Mouse (Mus musculus): Measurements from ENCODE around the gene Fat4. TPM values are rescaled to one million over a fixed set of nuclear protein-coding genes. Genes with fewer than 3 reads are reported as not detected.
A peak's percentile ranks its signal among the peaks of the same experiment; 100 is the strongest.

The Fat4 gene
- polyA plus RNA-seq (2012; rRNA removed) = 1.6 TPM in 2 replicates

DNA sequence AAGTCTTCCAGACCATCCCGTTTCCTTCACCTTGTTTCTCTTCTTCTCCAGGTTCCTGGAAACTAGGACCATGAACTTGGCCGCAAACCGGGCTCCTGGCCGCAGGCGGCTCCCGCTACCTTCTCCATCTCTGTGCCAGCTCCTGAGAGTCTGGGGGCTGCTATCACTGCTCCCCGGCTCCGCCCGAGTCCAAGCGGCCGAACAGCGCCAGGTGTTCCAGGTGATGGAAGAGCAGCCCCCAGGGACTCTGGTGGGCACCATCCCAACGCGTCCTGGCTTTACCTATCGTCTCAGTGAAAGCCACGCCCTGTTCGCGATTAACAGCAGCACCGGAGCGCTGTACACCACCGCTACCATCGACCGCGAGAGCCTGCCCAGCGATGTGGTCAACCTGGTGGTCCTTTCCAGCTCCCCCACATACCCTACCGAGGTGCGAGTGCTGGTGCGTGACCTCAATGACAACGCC, at the start of gene Fat4:
Gene Fat4 (plus strand): TSS at position 51 of the 466 bp plus-strand sequence.
- Histone ChIP-seq H3K36me3 (ENCODE audit: control insufficient read depth, insufficient read depth, low read length) (no peaks in the 10 kb centered on the region), H3K4me3 (ENCODE audit: insufficient read depth, low read depth, low read length) (peak within 1 kb of the TSS; percentile 57), H3K4me1 (ENCODE audit: control insufficient read depth, insufficient read depth, low read length) (no peaks in the 10 kb centered on the region), H3K27ac (ENCODE audit: insufficient read depth, low read depth, low read length) (peak within 1 kb of the TSS; percentile 31; the same call in 1 of the 2 replicates), H3K27me3 (replicated peaks; ENCODE audit: control insufficient read depth, insufficient read depth, low read length) (no peaks in the 10 kb centered on the region)
- WGBS = under 1% methylated on average over 29 of the region's 29 CpGs
- no peak for TF ChIP-seq POLR2A (IDR thresholded peaks at IDR 0.05; ENCODE audit: low read depth, low read length)
- no peak for DNase-seq

DNA sequence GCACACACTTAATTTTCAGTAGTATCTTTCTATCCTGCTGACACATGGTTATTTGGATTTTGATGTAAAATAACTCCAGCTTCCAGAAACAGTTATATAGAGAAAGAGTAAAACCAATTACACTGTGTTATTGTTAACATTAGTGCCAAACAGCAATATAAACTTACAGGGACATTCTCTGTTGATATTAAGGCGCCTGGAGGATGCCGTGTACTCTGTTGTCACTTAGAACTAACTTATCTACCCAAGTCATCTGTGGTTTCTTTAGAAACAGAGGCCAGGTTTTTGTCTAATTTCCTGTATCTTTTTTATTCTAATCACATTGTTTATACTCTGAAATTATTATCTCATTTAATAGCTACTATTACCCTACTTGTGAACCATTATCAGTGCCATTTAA, 47.3 kb upstream of the Fat4 start:
- 80% methylated on average over 2 of the region's 2 CpGs for WGBS
- H3K36me3 ChIP-seq (ENCODE audit: control insufficient read depth, insufficient read depth, low read length) = no peaks in the 10 kb centered on the region
- no peaks in the 10 kb centered on the region for H3K4me1 ChIP-seq (ENCODE audit: control insufficient read depth, insufficient read depth, low read length)
- no peak for DNase-seq
- H3K4me3 ChIP-seq (ENCODE audit: insufficient read depth, low read depth, low read length) = no peak overlapping the region
- no peak overlapping the region for H3K27ac ChIP-seq (ENCODE audit: insufficient read depth, low read depth, low read length)
- TF ChIP-seq POLR2A (IDR thresholded peaks at IDR 0.05; ENCODE audit: low read depth, low read length) (no peak), CTCF (conservative IDR thresholded peaks at IDR 0.05; ENCODE audit: insufficient read depth, insufficient read length, low read depth, low read length) (no peak)
- H3K27me3 ChIP-seq (replicated peaks; ENCODE audit: control insufficient read depth, insufficient read depth, low read length) = no peaks in the 10 kb centered on the region

DNA sequence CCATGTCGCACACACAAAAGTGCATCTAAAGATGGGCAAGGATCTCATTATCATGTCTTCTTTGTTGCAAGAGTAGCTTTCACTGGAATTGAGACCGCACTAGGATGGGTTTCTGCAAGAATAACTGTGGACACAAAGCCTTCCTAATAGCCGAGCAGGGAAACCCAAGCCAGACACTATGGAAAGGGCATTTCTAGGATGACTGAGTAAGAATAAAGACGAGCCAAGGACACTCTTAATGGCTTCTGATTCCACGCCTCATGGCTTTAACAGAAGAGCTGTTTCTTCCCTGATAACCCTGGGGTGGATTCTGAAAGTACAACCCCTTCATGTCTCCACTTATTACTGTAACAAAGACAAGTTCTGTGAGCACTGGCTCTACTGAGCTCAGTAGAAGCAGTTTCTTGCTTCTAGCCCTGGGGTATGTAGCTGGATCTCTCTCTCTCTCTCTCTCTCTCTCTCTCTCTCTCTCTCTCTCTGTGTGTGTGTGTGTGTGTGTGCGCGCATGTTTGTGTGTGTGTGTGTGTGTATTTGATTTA, 43.7 kb upstream of the Fat4 start:
- WGBS = 79% methylated on average over 7 of the region's 7 CpGs
- Histone ChIP-seq H3K36me3 (ENCODE audit: control insufficient read depth, insufficient read depth, low read length) (no peaks in the 10 kb centered on the region), H3K4me3 (ENCODE audit: insufficient read depth, low read depth, low read length) (no peak overlapping the region), H3K4me1 (ENCODE audit: control insufficient read depth, insufficient read depth, low read length) (no peaks in the 10 kb centered on the region), H3K27me3 (replicated peaks; ENCODE audit: control insufficient read depth, insufficient read depth, low read length) (no peaks in the 10 kb centered on the region), H3K27ac (ENCODE audit: insufficient read depth, low read depth, low read length) (no peak overlapping the region)
- TF ChIP-seq POLR2A (IDR thresholded peaks at IDR 0.05; ENCODE audit: low read depth, low read length) (no peak), CTCF (conservative IDR thresholded peaks at IDR 0.05; ENCODE audit: insufficient read depth, insufficient read length, low read depth, low read length) (no peak)
- no peak for DNase-seq

DNA sequence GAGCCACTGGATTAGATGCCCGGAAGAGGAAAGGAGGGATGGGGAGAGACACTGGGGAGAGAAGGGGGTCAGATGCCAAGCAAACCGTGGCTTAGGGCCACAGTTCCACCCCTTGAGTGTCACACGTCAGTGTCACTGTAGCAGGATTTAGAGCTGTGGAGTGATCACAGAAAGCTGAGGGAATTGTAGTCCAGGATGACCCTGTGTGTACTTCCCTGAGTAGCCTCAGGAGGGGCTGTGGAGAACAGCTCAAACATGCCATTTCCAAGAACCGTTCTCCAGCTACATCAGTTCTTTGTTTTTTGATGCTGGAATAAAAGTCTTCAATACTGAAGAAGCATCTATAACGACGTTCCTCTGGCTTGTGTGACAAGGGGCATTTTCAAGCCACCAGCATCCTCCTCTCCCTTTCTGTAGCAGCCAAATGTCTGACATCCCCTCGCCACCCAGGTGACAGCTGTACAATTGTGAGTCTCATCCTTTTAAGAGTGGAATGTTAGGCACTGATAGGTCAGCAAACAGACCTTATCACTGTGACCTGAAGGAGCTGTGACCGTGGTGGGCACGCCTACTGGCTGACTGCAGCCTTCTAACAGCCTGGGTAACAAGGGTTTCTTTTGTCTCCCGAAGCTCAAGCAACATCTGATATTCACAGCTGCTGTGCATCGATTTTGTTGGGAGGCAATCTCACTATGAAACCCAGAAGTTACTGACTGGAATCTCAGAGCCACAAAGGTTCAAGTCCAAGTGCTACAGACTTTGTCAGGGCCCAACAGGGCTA, 39.9 kb upstream of the Fat4 start:
- Histone ChIP-seq H3K4me1 (ENCODE audit: control insufficient read depth, insufficient read depth, low read length) (no peaks in the 10 kb centered on the region), H3K27me3 (replicated peaks; ENCODE audit: control insufficient read depth, insufficient read depth, low read length) (no peaks in the 10 kb centered on the region), H3K4me3 (ENCODE audit: insufficient read depth, low read depth, low read length) (no peak overlapping the region), H3K27ac (ENCODE audit: insufficient read depth, low read depth, low read length) (no peak overlapping the region), H3K36me3 (ENCODE audit: control insufficient read depth, insufficient read depth, low read length) (no peaks in the 10 kb centered on the region)
- no peak for TF ChIP-seq CTCF (conservative IDR thresholded peaks at IDR 0.05; ENCODE audit: insufficient read depth, insufficient read length, low read depth, low read length)
- no peak for TF ChIP-seq POLR2A (IDR thresholded peaks at IDR 0.05; ENCODE audit: low read depth, low read length)
- 57% methylated on average over 11 of the region's 11 CpGs for WGBS
- no peak for DNase-seq

DNA sequence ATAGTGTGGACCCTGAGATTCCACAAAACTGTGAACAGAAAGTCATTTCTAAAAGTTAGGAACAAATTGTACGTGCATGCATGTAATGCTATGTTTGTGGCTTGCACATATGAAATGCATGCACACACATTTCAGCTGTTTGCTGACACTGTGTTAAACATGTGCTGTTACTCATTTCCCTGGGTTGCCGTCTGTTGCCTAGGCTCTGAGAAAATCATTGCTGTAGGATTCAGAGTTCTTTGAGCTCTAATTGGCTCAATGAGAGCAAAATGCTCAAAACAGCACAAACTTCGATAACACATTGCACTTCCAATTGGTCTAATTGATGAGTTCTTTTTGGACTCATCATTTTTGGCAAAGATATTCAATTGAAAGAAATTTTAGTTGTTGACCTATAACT, 37.7 kb upstream of the Fat4 start:
- Histone ChIP-seq H3K4me3 (ENCODE audit: insufficient read depth, low read depth, low read length) (no peak overlapping the region), H3K27ac (ENCODE audit: insufficient read depth, low read depth, low read length) (no peak overlapping the region), H3K4me1 (ENCODE audit: control insufficient read depth, insufficient read depth, low read length) (no peaks in the 10 kb centered on the region), H3K36me3 (ENCODE audit: control insufficient read depth, insufficient read depth, low read length) (no peaks in the 10 kb centered on the region), H3K27me3 (replicated peaks; ENCODE audit: control insufficient read depth, insufficient read depth, low read length) (no peaks in the 10 kb centered on the region)
- TF ChIP-seq CTCF (conservative IDR thresholded peaks at IDR 0.05; ENCODE audit: insufficient read depth, insufficient read length, low read depth, low read length) = no peak
- TF ChIP-seq POLR2A (IDR thresholded peaks at IDR 0.05; ENCODE audit: low read depth, low read length) = no peak
- 80% methylated on average over 3 of the region's 3 CpGs for WGBS
- no peak for DNase-seq

DNA sequence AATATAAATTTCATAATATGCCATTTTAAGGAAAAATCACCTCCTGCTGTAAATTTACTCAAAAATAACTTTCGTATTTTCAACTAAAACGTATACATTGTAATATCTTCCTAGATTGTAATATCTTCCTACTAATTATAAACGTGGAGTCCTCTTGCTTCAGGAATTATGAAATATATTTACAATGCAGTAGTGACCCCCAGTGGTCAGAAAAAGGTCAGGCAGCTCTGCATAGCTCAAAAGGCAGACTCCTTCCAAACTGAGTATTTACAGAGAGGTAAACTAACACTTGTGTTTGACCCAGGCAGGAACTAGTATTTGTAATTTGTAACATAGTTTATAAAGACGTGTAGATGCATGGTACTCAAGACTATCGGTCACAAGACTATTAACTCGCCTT, 37.2 kb upstream of the Fat4 start:
- TF ChIP-seq CTCF (conservative IDR thresholded peaks at IDR 0.05; ENCODE audit: insufficient read depth, insufficient read length, low read depth, low read length) = peak; percentile 25; the same call in 1 of the 2 replicates
- no peak for TF ChIP-seq POLR2A (IDR thresholded peaks at IDR 0.05; ENCODE audit: low read depth, low read length)
- H3K4me3 ChIP-seq (ENCODE audit: insufficient read depth, low read depth, low read length) = no peak overlapping the region
- H3K27ac ChIP-seq (ENCODE audit: insufficient read depth, low read depth, low read length) = no peak overlapping the region
- no peaks in the 10 kb centered on the region for H3K4me1 ChIP-seq (ENCODE audit: control insufficient read depth, insufficient read depth, low read length)
- H3K27me3 ChIP-seq (replicated peaks; ENCODE audit: control insufficient read depth, insufficient read depth, low read length) = no peaks in the 10 kb centered on the region
- H3K36me3 ChIP-seq (ENCODE audit: control insufficient read depth, insufficient read depth, low read length) = no peaks in the 10 kb centered on the region
- 29% methylated on average over 6 of the region's 6 CpGs for WGBS
- peak; percentile 65 for DNase-seq

DNA sequence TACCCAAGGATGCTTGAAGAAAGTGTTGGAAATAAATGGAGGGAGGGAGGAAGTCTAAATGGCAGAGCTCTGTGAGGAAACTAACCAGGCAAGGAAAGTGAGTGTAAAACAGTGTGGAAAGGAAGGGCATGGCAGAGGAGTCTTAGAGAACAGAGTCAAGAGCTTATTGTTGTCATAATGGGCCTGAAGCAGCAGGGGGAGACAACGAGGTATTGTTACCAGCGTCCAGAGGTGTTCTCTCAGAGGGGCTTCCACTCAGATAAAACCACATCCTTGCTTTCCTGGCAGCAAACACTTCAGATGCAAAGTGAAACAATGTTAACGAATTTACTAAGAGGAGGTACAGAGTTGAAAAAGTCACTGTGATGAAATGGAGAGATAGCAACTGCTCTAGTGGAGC, 33.1 kb upstream of the Fat4 start:
- 25% methylated on average over 3 of the region's 3 CpGs for WGBS
- no peaks in the 10 kb centered on the region for H3K27me3 ChIP-seq (replicated peaks; ENCODE audit: control insufficient read depth, insufficient read depth, low read length)
- no peak overlapping the region for H3K4me3 ChIP-seq (ENCODE audit: insufficient read depth, low read depth, low read length)
- H3K36me3 ChIP-seq (ENCODE audit: control insufficient read depth, insufficient read depth, low read length) = no peaks in the 10 kb centered on the region
- H3K4me1 ChIP-seq (ENCODE audit: control insufficient read depth, insufficient read depth, low read length) = no peaks in the 10 kb centered on the region
- TF ChIP-seq POLR2A (IDR thresholded peaks at IDR 0.05; ENCODE audit: low read depth, low read length) (no peak), CTCF (conservative IDR thresholded peaks at IDR 0.05; ENCODE audit: insufficient read depth, insufficient read length, low read depth, low read length) (0 out of 2 replicates have a peak, but pooled peaks have one; percentile 8)
- DNase-seq = no peak
- H3K27ac ChIP-seq (ENCODE audit: insufficient read depth, low read depth, low read length) = no peak overlapping the region
